Mouse (Mus musculus) A20 (cell line): ENCODE data around the gene Pjvk.
"Not testable (repeated sequence)": the region's sequence is repeated elsewhere in the genome, so short reads cannot be mapped to it uniquely, and the experiment has no call there.

Experiments
- DNase-seq: peaks from one replicate; pipeline ENCODE4 v3.0.0-alpha.2; 2011; ENCODE audit warnings: low read depth, low spot score

Pjvk gene

GRCm38 (mm10) chr2:76647883-76648570 lies at the start of gene Pjvk, which contains the start of gene Prkra:
Gene Pjvk (plus strand): TSS chr2:76648476.
Gene Prkra (minus strand): TSS chr2:76648015.
- DNase-seq, result peak; percentile 86

DNA sequence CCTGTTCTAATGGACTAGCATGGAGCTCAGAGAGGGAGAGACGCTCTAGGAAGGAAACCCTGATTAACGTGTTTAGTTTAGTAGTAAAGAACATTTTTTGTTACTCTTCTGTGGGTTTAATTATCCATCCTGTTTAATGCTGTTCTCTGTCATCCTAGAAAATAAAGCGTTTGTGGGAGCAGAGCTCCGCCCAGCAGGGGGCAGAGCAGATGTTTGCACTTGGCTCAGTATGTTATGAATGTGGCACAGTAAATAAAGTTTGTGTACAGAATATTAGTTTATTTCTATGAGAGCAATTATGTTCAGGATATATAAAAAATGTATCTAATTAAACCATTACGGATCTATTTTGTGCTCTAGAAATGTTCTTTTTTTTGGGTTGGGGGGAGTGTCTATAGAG lies 49.1 kb upstream of the Pjvk start:
- peak; percentile 4 for DNase-seq

GRCm38 (mm10) chr2:76602256-76602655 lies 46.0 kb upstream of the Pjvk start:
- DNase-seq, result no peak

GRCm38 (mm10) chr2:76606704-76607103 lies 41.6 kb upstream of the Pjvk start:
- DNase-seq, result no peak

GRCm38 (mm10) chr2:76610326-76611104 lies 37.8 kb upstream of the Pjvk start:
- no peak for DNase-seq

GRCm38 (mm10) chr2:76611996-76612395 lies 36.3 kb upstream of the Pjvk start:
- no peak for DNase-seq

GRCm38 (mm10) chr2:76618078-76618477 lies 30.2 kb upstream of the Pjvk start:
- peak; percentile 35 for DNase-seq

DNA sequence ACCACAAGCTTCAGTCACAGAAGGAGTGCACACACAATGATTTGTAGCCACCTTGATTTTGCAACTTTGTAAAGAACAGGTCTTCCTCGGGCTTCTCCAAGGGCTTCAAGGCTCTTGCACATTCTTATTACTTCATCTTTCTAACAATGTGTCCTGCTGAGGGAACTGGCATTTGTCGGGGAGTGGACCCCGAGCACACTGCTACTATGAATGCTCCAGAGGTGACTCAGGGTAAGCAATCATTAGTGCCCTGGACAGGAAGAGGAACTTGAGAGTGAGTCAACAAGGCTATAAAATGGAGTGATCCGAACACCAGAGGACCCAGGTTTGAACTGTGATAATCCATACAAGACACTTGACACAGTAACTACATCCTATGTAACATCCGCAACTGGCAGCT lies 28.1 kb upstream of the Pjvk start:
- no peak for DNase-seq

DNA sequence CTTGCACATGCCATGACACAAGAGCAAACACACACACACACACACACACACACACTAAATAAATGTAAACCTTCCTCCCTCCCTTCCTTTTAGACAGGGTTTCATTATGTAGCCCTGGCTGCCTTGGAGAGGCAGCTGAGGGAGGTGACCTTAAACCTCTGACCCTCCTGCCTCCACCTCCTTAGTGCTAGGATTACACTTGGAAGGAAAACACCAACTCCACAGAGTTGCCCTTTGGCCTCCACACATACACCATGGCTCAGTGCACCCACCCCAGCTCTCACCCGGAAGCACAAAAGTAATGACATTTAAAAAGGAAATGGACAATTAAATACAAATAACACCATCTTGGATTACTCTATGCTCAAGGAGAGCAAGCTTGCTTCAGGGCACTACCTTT lies 26.6 kb upstream of the Pjvk start:
- DNase-seq, result no peak

- not testable (repeated sequence) for DNase-seq
These were observed 26.0 kb upstream of the Pjvk start for GRCm38 (mm10) chr2:76622316-76622715.

GRCm38 (mm10) chr2:76630293-76630692 lies 18.0 kb upstream of the Pjvk start:
- no peak for DNase-seq

DNA sequence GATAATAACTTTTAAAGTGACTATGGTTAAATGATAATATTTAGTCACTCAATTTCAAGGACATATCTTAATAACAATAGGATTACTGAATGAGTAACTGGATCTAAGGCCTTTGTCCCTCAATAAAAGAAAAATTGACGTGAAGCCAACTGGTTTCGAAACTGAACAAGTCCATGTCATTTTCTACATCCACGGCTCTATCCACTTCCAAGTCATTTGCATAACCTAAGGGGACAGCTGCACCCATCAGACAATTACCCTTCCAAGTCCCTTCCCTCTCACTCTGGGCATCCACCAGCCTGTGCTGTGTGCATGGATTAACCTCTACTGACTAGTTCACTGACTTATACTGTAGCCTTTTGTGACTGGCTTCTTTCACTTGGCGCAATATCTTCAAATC lies 16.7 kb upstream of the Pjvk start:
- no peak for DNase-seq

- no peak for DNase-seq
These were observed 8.6 kb upstream of the Pjvk start for GRCm38 (mm10) chr2:76639637-76640036.

DNA sequence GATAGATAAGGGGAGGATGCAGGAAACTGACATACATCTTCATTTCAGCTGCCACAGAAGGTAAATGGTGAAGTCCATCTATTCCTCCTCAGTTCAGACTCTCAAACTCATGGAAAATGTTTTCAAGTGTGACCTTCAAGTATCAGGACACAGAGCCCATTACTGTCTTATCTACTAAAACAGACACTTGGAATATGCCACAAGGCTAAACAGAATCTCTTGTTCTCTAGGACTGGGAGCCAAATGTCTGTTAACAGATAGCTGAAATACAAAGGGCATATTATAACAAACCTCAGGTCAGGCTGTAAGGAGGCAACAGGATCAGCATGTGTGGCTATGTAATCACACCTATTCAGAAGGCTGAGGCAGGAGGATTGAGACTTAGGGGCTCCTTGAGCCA lies 4.5 kb upstream of the Pjvk start:
- DNase-seq, result no peak

DNA sequence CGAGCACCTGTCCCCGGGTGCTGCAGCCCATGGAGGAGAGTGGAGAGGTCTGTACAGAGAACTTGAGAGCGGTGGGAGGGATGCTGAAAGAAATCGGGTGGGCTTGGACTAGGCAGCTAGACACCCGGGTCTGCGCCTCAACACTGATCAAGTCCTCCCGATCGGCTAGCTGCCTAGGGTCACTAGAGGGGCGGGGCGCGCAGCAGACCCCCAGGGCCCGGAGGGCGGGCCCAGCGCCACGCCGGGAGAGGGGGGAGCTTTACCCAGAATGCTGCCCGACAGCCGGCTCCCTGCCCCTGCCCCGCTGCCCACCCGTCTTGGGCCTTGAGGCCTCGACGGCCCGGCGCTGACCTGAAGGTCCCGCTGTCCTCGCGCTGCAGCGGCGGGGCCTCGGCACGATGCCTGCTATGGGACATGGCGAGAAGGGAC lies 821 bp upstream of the Pjvk start:
- DNase-seq, result peak; percentile 50

DNA sequence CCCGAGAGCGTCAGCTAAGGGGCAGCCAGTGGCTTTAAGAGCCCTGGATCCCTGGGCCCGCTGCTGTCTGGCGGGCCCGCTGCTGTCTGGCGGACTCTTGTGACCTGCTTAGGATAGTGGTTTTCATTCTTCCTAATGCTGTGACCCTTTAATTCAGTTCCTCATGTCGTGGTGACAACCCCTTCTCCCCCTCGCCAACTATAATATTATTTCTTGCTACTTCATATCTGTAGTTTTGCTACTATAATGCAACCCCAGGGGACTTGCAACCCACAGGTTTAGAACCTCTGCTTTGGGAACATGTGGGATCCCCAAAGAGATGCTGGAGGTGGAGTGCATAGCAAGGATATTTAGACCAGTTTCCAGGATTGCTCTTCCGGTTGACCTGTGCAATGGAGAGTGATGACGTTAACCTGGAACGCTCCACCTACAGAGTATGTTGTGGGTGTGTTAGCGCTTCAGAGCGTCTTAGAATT lies 428 bp downstream of the Pjvk start:
- no peak for DNase-seq

GRCm38 (mm10) chr2:76653070-76653469 lies 4.8 kb downstream of the Pjvk start:
- no peak for DNase-seq

GRCm38 (mm10) chr2:76654646-76655045 lies 6.4 kb downstream of the Pjvk start:
- no peak for DNase-seq

DNA sequence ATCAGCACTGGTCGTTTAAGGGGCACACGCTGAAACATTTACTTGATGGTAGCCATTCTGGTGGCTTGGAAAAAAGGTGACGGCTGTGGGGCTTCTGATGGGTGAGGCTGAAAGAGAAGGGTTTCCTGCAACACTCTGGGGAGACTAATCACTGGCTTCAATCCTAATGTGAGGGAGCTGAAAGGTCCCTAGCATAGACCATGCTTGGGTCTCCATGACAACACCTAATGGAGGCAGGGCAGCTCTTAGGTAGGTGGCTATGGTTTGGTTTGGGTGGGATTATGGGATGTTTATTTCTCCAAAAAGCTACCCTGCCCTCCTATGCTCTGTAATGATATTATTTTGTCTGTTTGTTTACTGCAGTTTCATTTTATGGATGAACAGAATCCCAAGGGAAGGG lies 7.2 kb downstream of the Pjvk start:
- DNase-seq, result no peak

GRCm38 (mm10) chr2:76655982-76656381 lies 7.7 kb downstream of the Pjvk start:
- DNase-seq, result no peak

DNA sequence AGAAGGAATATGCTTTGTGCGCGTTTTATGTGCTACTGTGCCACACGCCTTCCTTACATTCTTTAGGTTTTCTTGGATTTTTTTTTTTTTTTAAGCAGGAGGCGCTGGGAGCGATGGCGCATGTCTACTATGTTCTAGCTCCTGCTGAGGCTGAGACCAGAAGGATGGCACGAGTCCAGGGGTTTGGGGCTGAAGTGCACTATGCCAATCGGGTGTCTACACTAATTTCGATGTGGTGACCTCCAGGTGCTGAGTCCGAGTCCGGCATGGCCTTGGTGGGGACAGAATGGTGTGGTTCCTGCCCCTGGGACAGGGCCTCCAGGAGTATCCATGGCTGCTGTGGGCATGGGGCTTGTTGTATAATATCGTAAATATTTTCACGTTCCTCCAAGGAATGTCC lies 10.3 kb downstream of the Pjvk start:
- no peak for DNase-seq

DNA sequence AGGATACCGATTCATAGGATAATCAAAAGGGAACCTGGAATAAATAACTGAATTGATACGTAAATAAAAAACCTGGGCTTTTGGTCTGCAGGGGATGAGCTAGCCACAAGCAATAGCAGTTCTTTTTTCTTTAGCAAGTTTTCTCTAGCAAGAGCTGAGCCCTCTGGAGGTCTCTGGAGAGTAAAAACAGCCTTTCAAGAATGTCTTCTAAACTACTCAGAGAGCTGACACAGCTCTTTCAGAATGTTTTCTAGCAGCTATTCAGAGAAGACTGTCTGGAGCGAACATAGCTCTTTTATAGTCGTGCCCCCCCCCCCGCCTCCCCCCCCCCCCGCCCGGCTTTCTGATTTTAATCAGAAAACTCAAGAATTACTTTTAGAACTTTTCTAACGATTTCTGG lies 11.1 kb downstream of the Pjvk start:
- DNase-seq, result no peak

GRCm38 (mm10) chr2:76665531-76665930 lies 17.3 kb downstream of the Pjvk start:
- no peak for DNase-seq
